ENCODE assay signal across 8 mouse cellular contexts in the genomic region with DNA sequence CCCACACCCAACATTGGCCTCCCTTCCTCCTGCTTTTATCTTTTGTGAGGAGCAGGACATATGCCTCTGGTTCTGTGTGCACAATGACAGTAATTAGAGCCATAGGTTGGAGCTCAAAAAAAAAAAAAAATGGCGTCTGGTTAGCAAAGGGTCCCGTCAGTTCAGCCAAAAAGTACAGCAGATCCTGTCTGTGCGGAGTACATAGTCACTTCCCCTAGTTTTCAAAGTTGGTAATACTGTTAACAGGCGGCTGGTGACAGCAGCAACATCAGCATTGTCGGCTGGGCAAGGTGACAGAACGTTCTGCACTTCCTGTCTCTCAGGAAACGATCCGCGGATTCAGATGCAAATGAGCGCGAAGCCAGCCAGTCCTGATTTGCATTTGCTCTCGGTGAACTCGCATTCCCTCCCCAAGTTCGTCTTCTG.
DNase-seq lines count a peak whose midpoint lies in the region; ATAC-seq lines count a peak whose summit lies in the region.

No protein-coding gene starts in this region.

- peaks cover 19% of the 10 kb centered on the region for H3K4me1 ChIP-seq in forebrain, embryonic 13.5 days
- peaks cover 16% of the 10 kb centered on the region for H3K4me1 ChIP-seq in hindbrain, embryonic 10.5 days (replicated peaks)

- WGBS in forebrain, embryonic 13.5 days: under 1% methylated on average over 14 of the region's 14 CpGs
- WGBS in hindbrain, embryonic 10.5 days: 3% methylated on average over 14 of the region's 14 CpGs

- H3K27me3 ChIP-seq in forebrain, embryonic 13.5 days: no peaks in the 10 kb centered on the region
- no peaks in the 10 kb centered on the region for H3K27me3 ChIP-seq in hindbrain, embryonic 10.5 days (ENCODE audit: insufficient read depth, poor library complexity, severe bottlenecking)

- 0 out of 2 replicates have a peak overlapping the region, but pooled peaks have one; percentile 16 for H3K9ac ChIP-seq in forebrain, embryonic 13.5 days

- peak; percentile 72 for DNase-seq in right cerebral cortex, adult 18-20 months
- DNase-seq in right cerebral cortex, postnatal 25 days: no peak
- DNase-seq in hindbrain, embryonic 10.5 days (ENCODE audit: low spot score): peak; percentile 50
- DNase-seq in layer of hippocampus, postnatal 36 days: peak; percentile 27 to 40
- DNase-seq in lung, postnatal 36 days: peak; percentile 37
- DNase-seq in right cerebral cortex, postnatal 10 days (ENCODE audit: low spot score in 2 of 2): peak; percentile 81 to 83
- DNase-seq in c-Kit-positive CD71-positive TER-119-positive erythroid progenitor cells, embryonic 14.5 days (ENCODE audit: low spot score): no peak

- H3K36me3 ChIP-seq in forebrain, embryonic 13.5 days (ENCODE audit: poor library complexity, severe bottlenecking): no peaks in the 10 kb centered on the region
- no peaks in the 10 kb centered on the region for H3K36me3 ChIP-seq in hindbrain, embryonic 10.5 days

- no peaks in the 10 kb centered on the region for H3K9me3 ChIP-seq in forebrain, embryonic 13.5 days (replicated peaks)
- no peaks in the 10 kb centered on the region for H3K9me3 ChIP-seq in hindbrain, embryonic 10.5 days

- peak overlapping the region; percentile 57 for H3K4me2 ChIP-seq in forebrain, embryonic 13.5 days

- no peak overlapping the region for H3K27ac ChIP-seq in forebrain, embryonic 13.5 days
- H3K27ac ChIP-seq in hindbrain, embryonic 10.5 days: peak overlapping the region; percentile 77

- H3K4me3 ChIP-seq in forebrain, embryonic 13.5 days: peak overlapping the region; percentile 39
- peak overlapping the region; percentile 50 for H3K4me3 ChIP-seq in hindbrain, embryonic 10.5 days

- ATAC-seq in forebrain, embryonic 13.5 days: peak; percentile 69

Comparison
In these comparisons a context has a peak if more than half of its experiments do, and no peak if none do; other contexts are left out.
1. DNase-seq: peak in right cerebral cortex, adult 18-20 months (single experiment), hindbrain, embryonic 10.5 days (single experiment), layer of hippocampus, postnatal 36 days (2 of 2), lung, postnatal 36 days (single experiment) and right cerebral cortex, postnatal 10 days (2 of 2); none in right cerebral cortex, postnatal 25 days (single experiment) and c-Kit-positive CD71-positive TER-119-positive erythroid progenitor cells, embryonic 14.5 days (single experiment).